Mouse (Mus musculus) midbrain, postnatal 0 days (tissue): ENCODE data around the gene Tcf7l2. TPM values are rescaled to one million over a fixed set of nuclear protein-coding genes. Genes with fewer than 3 reads are reported as not detected.

Experiments
- ATAC-seq: fragments of 200-750 bp; cut with Nextera tagmentation; 2 replicates; pipeline ENCODE4 v1.8.0; 2017; ENCODE audit warnings: moderate number of reproducible peaks, mild to moderate bottlenecking, moderate TSS enrichment, moderate library complexity; ENCODE audit not compliant: low FRiP score
- DNase-seq: peaks from one replicate; pipeline ENCODE4 v3.0.0-alpha.2; 2015; ENCODE audit warnings: low spot score
- H3K27ac ChIP-seq: fragments of 300-500 bp; sonication (generic); 2 replicates; pipeline ENCODE4 v1.5.1; 2014; ENCODE audit warnings: low read depth, mild to moderate bottlenecking, low read length, mixed read lengths
- H3K27me3 ChIP-seq: fragments of 300-500 bp; sonication (generic); 2 replicates; pipeline ENCODE4 v1.6.1; 2014; ENCODE audit warnings: low read length, control low read depth, mixed read lengths; ENCODE audit not compliant: insufficient read depth
- H3K36me3 ChIP-seq: fragments of 300-500 bp; sonication (generic); 2 replicates; pipeline ENCODE4 v1.6.1; 2014; ENCODE audit warnings: low read length, control low read depth, mixed read lengths; ENCODE audit not compliant: insufficient read depth
- H3K4me1 ChIP-seq: fragments of 300-500 bp; sonication (generic); 2 replicates; pipeline ENCODE4 v1.6.1; 2014; ENCODE audit warnings: mild to moderate bottlenecking, control low read depth, antibody characterized with exemption, low read length, mixed read lengths; ENCODE audit not compliant: insufficient read depth
- H3K4me2 ChIP-seq: fragments of 300-500 bp; sonication (generic); 2 replicates; pipeline ENCODE4 v1.6.1; 2014; ENCODE audit warnings: low read depth, mild to moderate bottlenecking, low read length, mixed read lengths; ENCODE audit not compliant: poor library complexity, severe bottlenecking
- H3K4me3 ChIP-seq: fragments of 300-500 bp; sonication (generic); 2 replicates; pipeline ENCODE4 v1.5.1; 2014; ENCODE audit warnings: low read depth, mild to moderate bottlenecking, low read length, moderate library complexity
- H3K9ac ChIP-seq: fragments of 300-500 bp; sonication (generic); replicated peaks from 2 replicates; pipeline ENCODE4 v1.6.1; 2014; ENCODE audit warnings: mild to moderate bottlenecking, low read length, moderate library complexity, mixed read lengths; ENCODE audit not compliant: poor library complexity, severe bottlenecking
- H3K9me3 ChIP-seq: fragments of 300-500 bp; sonication (generic); 2 replicates; pipeline ENCODE4 v1.6.1; 2016; ENCODE audit warnings: low read length, control low read depth
- CTCF ChIP-seq: IDR thresholded peaks from 2 replicates; pipeline ENCODE4 v1.5.1; 2016; ENCODE audit warnings: antibody characterized with exemption, mild to moderate bottlenecking
- WGBS: fragments of 180-500 bp; shearing (Covaris S2); extraction: QIAGEN DNeasy Blood & Tissue Kit; methylation state at CpG from one replicate; pipeline ENCODE4 v1.1.7; 2014; 5-methylcytosine and 5-hydroxymethylcytosine counted together
- polyA plus RNA-seq: library from polyadenylated mRNA; unstranded; fragments of >200 nt; fragmentation: Nextera tagmentation; extraction: Ambion mirVana; gene quantifications from 2 replicates; pipeline ENCODE4 v1.2.1, GENCODE M21; 2015
- total RNA-seq: library from RNA; depleted of rRNA; stranded (reverse); fragments of >200 nt; gene quantifications from 2 replicates; pipeline ENCODE4 v1.2.3, GENCODE M21; 2014

Tcf7l2 gene
- total and polyA plus RNA-seq, 2 experiments from 2014 or later, result 67.2 to 861 TPM

DNA sequence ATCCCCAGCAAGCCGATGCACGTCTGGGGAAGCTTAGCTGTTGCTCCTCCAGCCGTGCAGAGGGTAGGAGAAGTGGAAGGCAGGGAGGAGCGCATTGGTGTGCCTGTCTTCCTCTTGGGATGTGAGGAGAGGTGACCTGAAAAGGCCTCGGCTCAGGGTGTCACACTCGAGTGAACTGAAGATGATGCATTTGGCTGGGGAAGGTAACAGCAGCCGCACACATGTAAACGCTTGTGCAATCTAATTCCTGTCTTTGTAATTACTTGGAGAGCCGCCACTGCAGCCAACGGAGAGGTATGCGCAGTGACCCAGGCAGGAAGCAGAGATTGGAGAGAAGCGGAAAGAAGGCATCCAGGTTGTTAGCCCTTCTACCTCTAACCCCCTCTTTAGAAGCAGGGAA is 129.2 kb downstream of the Tcf7l2 start:
- TF ChIP-seq CTCF, result no peak
- no peaks in the 10 kb centered on the region for H3K9me3 ChIP-seq
- no peak overlapping the region for H3K4me3 ChIP-seq
- no peak overlapping the region for H3K4me2 ChIP-seq
- DNase-seq, result no peak
- no peaks in the 10 kb centered on the region for H3K36me3 ChIP-seq
- no peaks in the 10 kb centered on the region for H3K4me1 ChIP-seq
- no peak for ATAC-seq
- WGBS, result 71% methylated on average over 12 of the region's 12 CpGs
- no peak overlapping the region for H3K27ac ChIP-seq
- no peaks in the 10 kb centered on the region for H3K27me3 ChIP-seq
- H3K9ac ChIP-seq, result no peak overlapping the region

DNA sequence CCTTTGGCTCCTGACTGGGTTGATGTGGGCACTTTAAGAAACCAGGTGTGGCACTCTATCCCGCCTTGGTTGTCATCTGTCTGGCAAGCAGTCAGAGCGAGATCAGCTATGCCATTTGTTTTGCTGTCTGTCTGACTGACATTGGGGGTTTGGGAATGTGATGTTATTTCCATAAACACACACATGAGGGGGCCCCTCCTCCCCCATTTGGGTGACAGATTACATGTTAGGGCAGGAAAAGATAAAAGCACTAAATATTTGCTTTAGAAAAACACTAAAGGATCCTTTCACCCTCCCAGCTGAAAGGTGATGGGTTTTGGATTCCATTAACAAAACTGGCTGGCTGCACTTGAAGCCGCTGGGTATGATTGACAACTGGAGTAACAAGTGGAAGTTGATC is 129.9 kb downstream of the Tcf7l2 start:
- no peaks in the 10 kb centered on the region for H3K9me3 ChIP-seq
- no peak overlapping the region for H3K27ac ChIP-seq
- no peak for ATAC-seq
- H3K4me2 ChIP-seq, result no peak overlapping the region
- no peak overlapping the region for H3K9ac ChIP-seq
- no peak for DNase-seq
- H3K4me1 ChIP-seq, result no peaks in the 10 kb centered on the region
- H3K36me3 ChIP-seq, result no peaks in the 10 kb centered on the region
- WGBS, result 69% methylated on average over 3 of the region's 3 CpGs
- no peak for TF ChIP-seq CTCF
- no peak overlapping the region for H3K4me3 ChIP-seq
- H3K27me3 ChIP-seq, result no peaks in the 10 kb centered on the region

DNA sequence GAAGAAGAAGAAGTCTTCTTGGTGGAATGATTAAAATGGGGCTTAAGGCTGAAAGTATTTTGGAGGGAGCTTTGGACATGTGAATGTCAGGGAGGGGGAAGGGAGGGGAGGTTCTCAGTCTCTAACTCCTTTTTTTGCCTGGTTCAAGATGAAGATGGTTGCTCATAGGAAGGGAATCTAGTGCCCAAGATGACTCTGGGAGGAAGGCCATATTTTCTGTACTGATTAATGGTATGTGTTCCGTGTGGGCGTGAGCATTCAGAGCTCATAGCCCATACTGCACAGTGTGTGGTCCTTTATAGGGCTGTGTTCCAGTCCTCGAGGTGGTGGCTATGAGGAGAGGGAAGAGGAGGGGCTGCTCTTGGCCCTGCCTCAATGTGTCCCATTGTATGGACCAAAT is 131.6 kb downstream of the Tcf7l2 start:
- no peak for ATAC-seq
- H3K27me3 ChIP-seq, result no peaks in the 10 kb centered on the region
- 82% methylated on average over 3 of the region's 3 CpGs for WGBS
- no peak for TF ChIP-seq CTCF
- no peak for DNase-seq
- no peaks in the 10 kb centered on the region for H3K9me3 ChIP-seq
- no peak overlapping the region for H3K4me2 ChIP-seq
- no peaks in the 10 kb centered on the region for H3K4me1 ChIP-seq
- no peak overlapping the region for H3K27ac ChIP-seq
- H3K9ac ChIP-seq, result no peak overlapping the region
- no peaks in the 10 kb centered on the region for H3K36me3 ChIP-seq
- no peak overlapping the region for H3K4me3 ChIP-seq

DNA sequence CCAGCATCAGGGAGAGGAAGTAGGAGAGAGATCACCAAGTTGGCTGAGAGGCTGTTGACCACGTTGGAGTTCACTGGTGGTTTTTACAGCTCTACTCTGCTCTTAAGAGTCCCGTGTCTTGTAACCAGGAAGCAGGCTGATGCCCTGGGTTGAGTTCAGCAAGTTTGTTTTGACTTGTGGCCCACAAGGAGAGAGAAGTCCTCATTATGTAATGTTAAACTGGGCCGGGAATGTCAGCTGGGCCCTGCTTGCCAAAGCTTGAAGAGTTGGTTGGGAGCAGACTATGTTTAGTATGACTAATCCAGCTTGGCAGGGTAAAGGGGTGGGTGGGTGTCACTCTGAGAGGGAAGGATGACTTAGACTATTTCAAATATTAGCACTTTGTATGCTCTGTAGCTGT is 134.9 kb downstream of the Tcf7l2 start:
- no peak for TF ChIP-seq CTCF
- Histone ChIP-seq H3K4me3 (no peak overlapping the region), H3K9ac (no peak overlapping the region), H3K9me3 (no peaks in the 10 kb centered on the region), H3K36me3 (no peaks in the 10 kb centered on the region), H3K4me1 (0 out of 2 replicates have a peak, but pooled peaks cover 2% of the 10 kb centered on the region), H3K4me2 (no peak overlapping the region), H3K27ac (no peak overlapping the region), H3K27me3 (no peaks in the 10 kb centered on the region)
- WGBS, result 64% methylated on average over 3 of the region's 3 CpGs
- ATAC-seq, result no peak
- no peak for DNase-seq

DNA sequence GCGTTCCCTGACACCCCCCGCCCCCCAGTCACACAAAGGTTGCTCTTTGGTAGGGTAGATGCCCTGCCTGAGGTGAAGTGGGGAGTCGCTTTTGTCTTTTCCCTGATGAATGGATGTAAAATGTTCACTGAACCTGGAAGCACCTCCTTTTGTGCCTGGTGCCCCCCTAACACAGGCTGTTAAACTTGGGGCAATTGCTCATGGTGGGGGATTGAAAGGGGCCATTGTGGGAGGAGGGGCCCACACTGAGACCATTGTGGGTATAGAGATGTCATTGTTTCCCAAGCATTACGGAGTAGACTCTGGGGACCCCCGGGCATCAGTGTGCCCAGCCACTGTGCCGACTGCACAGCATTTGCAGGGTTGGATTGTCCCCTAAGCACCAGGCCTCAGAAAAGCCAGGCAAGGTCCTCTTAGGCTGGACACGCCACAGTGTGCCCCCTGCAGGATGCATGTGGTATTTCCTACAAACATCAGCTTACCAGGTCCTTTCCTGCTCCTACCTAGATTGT is 135.8 kb downstream of the Tcf7l2 start:
- DNase-seq, result peak; percentile 62
- Histone ChIP-seq H3K4me1 (peaks cover 2% of the 10 kb centered on the region; the same call in 1 of the 2 replicates), H3K4me2 (no peak overlapping the region), H3K9me3 (no peaks in the 10 kb centered on the region), H3K36me3 (no peaks in the 10 kb centered on the region), H3K27me3 (no peaks in the 10 kb centered on the region; the same call in 1 of the 2 replicates), H3K9ac (no peak overlapping the region), H3K27ac (no peak overlapping the region), H3K4me3 (no peak overlapping the region)
- ATAC-seq, result no peak
- 28% methylated on average over 7 of the region's 7 CpGs for WGBS
- TF ChIP-seq CTCF, result peak; percentile 76

DNA sequence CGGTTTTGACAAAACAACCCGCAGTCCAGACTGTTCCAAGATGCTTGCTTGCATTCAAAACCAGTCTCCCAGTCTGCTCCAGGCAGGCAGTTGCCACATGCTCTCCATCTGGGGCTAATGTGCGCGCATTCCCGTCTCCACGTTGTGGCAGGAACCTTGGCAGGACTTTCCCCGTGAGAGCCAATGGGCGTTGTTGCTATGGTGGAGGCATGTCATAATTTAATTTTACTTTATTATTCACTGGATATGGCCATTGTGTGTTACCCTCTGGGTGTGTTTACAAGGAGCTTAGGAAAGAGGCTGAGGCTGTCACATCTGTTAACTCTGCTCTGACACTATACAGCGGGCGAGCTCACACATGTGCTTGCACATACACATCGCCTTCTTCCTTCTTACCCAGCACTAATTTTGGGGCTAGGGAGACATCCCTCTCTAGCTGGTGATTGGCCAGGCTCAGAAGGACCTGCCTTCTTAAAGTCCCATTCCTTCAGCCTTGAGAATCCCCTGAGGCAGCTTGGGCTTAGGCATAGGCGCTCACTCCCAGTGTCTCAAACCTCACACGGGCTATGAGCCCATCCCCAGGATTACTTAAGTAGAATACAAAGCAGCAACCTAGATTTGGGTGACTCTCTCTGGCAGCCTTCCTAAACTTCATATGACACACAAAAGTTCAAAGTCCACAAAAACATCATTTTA is 139.2 kb downstream of the Tcf7l2 start:
- TF ChIP-seq CTCF, result no peak
- peak overlapping the region; percentile 39 for H3K27ac ChIP-seq

More for the DNA sequence above, 139.2 kb downstream of the Tcf7l2 start:
- H3K9ac ChIP-seq, result no peak overlapping the region
- H3K27me3 ChIP-seq, result no peaks in the 10 kb centered on the region; the same call in 1 of the 2 replicates
- DNase-seq (peak; percentile 67), ATAC-seq (0 out of 2 replicates have a peak, but pooled peaks have one; percentile 23)
- H3K4me3 ChIP-seq, result no peak overlapping the region
- 37% methylated on average over 13 of the region's 13 CpGs for WGBS
- H3K36me3 ChIP-seq, result no peaks in the 10 kb centered on the region
- H3K4me1 ChIP-seq, result peaks cover 2% of the 10 kb centered on the region; the same call in 1 of the 2 replicates
- no peaks in the 10 kb centered on the region for H3K9me3 ChIP-seq
- H3K4me2 ChIP-seq, result peak overlapping the region; percentile 16; the same call in 1 of the 2 replicates
